Mouse (Mus musculus): ENCODE results near the gene Gucd1.
A peak's percentile ranks its signal among the peaks of the same experiment; 100 is the strongest.
"Not testable (repeated sequence)": the region's sequence is repeated elsewhere in the genome, so short reads cannot be mapped to it uniquely, and the experiment has no call there.

The Gucd1 gene

DNA sequence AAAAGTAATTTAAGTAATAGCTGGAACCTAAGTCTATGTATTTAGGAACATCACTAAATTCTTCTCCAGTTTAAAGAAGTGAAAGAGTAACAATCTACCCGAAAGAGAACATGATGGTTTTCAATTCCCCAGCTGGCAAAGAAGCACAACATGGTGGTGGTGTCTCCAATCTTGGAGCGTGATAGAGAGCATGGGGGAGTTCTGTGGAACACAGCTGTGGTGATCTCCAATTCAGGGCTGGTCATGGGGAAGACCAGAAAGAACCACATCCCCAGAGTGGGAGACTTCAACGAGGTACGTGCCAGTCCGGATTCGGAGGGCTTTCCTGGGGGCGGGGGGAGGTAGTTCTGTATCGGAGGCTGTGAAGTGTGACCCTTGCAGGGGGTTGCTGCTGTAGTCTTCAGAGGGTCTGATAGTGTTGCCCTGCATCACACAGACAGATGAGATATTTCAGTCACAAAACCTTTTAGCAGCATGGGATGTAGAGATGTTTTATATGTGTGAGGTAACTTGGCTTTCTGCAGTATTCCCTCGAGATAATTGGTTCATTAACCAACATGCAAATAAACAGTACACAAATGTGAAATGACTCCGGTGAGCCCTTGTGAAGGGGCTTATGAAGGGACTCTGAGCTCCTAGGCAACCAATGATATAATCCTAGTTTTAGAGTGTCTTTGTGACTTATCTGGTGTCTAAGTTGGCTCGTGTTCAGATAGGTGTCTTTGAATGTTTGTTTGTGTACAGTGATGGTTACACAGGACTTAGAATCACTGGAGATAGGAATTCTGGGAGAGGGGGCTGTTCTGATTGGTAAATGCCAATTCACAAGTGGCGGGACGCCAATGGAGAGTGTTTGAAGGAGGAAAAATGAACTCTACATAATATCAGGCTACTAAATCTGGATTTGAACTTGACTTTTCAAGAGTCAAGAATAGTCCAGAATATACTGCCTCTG, 89.4 kb downstream of the Gucd1 start:
- no peak for DNase-seq

DNA sequence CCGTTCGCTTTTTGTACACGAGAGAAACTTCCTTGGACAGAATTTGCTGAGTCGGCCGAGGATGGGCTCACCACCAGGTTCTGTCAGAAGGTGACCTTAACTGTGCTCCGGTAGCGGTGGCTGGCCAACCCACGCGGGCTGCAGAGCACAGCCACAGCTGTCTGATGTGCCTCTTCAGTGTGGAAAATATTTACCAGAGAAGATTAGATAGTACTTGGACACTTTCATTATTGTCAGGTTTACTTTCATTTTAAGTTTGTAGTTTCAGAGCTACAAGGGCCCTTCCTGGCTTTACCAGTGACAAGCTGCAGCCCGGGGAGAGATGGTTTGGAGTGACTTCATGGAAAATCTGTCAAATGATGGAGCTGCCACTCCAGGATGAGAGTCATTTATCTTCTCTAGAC, 93.3 kb downstream of the Gucd1 start:
- DNase-seq: no peak

DNA sequence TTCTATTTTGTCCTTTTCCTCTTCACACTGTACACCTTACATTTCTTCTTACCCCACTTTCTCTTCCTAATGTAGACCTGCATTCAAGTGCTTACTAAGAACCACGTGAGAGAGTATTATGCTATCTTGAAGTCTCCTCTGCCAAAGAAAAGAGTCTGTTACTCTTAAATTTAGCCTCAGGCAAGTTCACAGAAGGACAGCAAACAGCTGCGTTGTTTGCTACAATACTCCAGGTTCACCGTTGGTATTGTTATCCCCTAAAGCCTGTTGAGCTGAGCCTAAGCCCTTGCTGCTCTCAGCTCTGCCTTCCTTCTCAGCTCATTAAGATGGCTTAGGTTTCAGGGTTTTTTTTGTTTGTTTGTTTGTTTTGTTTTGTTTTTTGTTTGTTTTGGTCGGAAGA, 99.0 kb downstream of the Gucd1 start:
- no peak for DNase-seq

DNA sequence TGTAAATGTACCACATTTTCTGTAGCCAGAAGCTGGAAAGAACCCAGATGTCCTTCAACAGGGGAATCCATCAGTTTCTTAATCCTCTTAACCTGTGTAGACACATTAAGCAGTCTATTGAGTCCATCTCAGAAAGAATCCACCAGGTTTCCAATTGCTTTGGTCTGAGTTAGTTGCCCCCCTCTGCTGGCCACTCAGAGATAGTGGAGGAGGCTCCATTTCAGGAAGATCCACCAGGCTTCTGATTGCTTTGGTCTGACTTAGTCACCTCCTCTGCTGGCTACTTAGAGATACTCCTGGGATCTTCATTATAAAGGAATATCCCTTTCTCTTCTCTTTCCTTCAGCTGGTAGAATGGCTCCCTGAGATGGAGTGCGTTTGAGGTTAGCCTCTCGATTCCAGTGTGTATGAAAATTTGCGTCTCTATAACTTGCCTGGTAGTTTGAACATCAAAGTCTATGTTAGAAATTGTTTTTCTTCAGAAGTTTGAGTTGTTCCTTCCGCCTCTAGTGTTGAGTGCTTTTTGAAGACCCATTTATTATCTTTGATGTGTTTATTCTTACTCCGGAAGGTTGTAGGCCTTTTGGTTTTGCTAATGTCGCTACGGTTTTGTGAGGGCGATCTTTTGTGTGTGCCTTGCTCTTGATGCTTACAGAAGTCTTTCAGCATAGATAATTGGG, 100.3 kb downstream of the Gucd1 start:
- no peak for DNase-seq

DNA sequence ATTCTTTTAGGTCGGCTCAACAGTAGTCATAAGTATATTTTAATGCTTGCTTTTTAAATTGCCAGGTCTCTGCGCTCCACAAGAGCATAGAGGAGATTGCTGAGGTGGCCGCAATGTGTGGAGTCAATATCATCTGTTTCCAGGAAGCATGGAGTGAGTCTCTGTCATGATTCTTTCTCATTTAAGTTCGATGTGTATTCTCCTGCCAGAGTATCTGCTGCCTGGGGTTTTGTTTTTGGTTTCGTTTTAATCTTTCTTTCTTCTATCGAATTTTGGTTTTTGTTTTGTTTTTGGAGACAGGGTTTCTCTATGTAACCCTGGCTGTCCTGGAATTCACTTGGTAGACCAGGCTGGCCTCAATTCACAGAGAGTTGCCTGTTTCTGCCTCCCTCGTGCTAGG, 102.8 kb downstream of the Gucd1 start:
- no peak for DNase-seq

DNA sequence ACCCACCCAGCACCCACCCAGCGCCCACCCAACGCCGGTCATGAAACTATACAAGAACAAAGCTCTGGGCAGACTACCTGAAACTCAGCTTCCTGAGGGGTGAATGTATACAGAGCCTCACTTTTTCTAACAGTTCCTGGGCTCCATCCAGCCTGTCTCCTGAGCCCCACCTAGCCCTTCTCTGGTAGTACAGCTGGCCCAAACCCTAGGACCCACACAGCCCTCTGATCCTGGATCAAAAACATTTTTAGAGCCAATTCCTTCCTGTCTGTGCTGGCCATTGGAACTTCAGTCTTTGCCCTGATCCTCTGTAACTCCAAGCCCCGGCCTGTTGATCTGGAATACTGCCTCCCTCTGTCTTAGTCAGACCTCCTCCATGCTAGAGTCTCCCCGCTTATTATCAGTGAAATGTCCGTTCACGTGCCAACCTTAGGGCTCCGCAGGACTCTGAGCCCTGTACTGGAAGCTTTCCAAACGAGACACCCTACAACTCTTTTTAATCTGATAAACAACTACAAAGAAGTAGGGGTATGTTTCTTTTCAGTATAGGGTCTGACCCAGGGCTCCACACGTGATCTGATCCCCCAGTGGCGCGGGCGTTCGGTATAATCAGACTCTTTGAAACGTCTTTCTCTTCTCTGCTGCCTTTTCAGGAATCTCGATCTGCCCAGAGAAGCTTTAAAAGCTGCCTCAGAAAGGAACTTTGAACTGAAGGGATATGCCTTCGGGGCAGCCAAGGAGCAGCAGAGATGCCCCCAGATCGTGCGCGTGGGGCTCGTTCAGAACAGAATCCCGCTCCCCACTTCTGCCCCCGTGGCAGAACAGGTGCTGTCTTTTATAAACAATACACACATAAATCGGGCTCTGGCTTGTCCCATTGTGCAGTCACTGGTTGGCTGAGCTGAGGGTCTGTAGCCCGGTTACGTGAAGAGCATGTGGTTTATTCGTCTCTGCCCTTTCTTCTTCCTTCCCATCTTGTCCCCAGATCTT, 105.4 kb downstream of the Gucd1 start:
- no peak for DNase-seq

DNA sequence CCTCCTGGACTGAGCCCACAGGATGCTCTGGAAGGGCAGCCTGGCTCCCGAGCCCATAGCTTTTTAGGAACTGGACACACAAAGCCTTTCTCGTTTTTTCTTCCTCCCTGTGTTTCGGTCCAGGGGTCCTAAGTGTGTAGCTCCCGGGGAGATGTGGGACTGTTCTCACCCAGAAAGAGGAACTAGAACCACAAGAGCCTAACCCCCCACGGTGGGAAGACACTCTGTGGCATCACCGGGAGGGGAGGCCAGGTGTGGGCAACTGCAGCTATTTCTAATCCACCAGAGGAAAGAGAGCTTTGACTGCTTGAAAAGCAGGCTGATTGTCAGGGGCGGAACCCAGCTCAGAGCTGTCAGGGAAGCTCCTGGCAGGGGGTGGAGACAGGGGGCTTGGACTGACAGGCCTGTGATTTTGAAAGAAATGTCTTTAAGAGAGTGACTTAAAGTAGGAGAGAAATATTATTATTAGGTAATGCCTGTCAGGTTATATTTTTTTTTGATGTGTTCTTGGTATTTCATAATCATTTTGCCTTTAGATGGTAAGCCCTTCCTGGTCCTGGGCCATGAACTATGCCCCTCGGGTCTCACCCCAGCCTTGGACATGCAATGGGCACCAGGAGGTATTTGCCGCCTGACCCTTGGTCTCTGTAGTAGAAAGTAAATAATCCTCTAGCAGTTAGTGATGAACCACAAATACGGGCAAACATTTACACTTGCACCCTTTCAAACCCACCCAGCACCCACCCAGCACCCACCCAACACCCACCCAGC, 106.2 kb downstream of the Gucd1 start:
- not testable (repeated sequence) for DNase-seq

DNA sequence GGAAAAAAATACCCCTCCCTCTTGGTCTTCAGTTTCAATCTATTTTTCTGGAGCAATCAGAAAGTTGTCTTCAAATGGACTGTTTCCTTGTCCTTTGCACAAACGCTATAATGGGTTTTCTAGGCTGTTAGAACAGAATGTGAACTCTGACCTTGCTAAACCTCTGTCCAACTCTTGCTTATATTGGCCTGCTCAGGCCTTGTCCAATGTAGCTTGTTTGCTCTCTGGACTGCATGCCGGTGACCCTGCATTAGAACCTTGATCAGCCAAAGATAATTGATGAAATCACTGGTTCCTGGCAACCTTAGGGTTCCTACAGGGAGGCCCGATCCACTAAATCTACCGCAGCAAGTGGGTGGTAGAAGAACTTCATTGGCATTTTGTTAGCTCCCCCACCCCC, 110.0 kb downstream of the Gucd1 start:
- DNase-seq: no peak

DNA sequence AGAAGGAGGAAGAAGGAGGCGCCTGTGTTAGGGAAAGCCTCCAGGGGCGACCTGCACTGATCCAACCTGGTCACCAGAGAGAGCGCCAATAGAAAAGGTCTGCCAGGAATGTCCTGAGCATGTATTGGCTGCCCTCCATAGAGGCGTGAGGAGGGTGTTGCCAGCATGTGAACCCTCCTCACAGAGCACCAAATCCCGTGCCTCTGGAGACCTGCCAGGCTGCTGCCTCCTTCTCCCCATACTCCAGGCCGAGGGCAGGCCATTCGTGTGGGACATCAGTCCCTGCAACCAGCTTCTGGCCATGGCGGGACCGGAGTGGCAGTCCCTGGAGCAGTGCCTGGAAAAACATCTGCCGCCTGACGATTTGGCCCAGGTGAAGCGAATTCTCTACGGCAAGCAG, 111.0 kb downstream of the Gucd1 start:
- DNase-seq: no peak

DNA sequence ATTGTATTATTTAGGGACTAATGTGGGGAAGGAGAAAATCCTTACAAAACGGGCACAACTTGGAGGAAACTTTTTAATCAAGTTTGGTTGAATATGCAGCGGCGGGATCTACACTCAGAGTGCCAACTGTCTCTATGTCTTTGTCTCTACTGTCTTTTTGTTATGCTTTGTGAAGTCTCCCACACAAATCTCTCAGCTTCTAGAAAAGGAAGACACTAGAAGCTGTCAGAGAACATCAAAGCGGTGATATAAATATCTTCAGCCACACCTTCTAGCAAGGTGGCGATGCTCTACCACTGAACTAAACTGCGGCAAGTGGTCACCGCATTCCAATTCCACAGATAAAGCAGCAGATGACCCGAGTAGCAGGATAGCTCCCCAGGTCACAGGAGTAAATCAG, 111.9 kb downstream of the Gucd1 start:
- no peak for DNase-seq

DNA sequence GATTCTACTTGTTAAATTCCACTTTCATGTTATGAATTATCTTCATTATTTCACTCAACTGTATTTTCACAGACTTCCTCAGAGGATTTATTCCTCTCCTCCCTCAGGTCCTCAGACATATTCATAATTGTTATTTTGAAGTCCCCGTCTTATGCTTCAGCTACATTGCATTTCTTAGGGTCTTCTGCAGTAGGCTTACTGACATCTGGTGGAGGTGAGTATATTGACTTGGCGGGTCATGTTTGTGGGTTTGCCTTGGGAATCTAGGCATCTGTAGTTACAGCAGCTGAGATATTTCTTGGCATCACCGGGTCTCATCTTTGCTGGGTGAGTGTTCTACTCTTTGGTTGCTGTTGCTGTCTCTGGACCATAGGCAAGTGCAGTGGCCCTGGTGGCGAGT, 116.8 kb downstream of the Gucd1 start, which contains the start of gene Upb1:
Gene Upb1, plus strand, starts transcription at position 158 of the 400 bp plus-strand sequence.
- no peak for DNase-seq

DNA sequence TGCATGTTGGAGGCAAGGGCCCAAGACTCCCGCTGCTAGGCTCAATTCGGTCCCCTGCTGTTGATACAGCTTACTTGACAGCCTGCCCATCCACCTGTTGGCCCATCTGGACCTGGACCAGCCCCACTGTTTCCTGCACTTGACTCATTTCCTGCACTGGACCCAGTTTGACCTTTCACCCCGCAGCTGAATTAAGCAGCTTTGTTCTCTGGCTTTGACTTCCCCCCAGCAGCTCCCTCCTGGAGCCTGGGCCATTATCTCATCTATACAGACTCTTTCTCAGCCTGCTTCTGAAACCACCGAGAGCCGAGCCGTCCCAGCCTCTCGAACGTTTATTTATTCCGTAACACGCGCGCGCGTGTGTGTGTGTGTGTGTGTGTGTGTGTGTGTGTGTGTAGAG, 120.8 kb downstream of the Gucd1 start:
- DNase-seq: no peak

DNA sequence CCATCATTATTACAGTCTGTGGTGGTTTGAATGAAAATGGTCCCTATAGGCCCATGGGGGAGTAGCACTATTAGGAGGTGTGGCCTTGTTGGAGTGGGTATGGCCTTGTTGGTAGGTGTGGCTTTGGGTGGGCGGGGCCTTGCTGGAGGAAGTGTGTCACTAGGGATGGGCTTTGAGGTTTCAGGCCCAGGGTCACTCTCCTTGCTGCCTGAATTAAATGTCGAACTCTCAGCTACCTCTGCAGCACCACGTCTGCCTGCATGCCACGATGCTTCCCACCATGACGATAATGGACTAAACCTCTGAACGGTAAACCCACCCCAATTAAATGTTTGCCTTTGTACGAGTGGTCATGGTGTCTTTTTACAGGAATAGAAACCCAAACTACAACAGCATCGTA, 123.0 kb downstream of the Gucd1 start:
- no peak for DNase-seq

DNA sequence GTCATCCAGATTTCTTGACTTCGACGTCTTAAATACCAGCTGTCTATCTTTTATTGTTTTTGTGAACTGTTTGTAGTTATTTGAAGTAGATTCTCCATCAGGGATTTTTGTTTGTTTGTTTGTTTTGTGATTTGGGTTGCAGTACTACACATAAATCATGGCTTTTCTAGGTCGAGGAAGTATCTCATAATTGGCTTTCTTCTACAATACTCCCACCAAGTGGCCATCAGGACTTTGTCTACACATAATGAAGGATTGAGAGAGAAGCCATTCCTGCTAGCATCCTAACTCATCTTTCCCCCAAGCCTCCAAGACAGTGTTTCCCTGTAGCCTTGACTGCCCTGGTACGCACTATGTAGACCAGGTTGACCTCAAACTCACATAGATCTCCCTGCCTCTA, 126.9 kb downstream of the Gucd1 start:
- no peak for DNase-seq

DNA sequence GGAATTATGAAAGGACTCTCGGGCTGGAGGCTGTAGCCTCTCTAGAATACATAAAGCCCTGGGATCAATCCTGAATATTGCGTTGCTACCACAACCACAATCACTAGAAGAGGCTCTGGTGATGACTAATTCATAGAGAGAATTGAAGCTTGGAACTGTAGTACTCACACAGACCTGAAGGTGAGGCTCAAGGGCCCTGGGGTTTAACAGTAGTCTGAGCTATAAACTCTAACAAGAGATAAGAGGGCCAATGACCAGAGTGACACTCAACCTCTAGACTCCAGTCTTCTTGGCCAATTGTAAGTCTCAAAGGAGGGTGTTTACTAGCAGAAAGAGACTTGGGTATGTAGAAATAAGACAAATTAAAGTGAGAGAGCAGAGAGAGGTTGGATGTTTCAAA, 127.6 kb downstream of the Gucd1 start:
- no peak for DNase-seq

DNA sequence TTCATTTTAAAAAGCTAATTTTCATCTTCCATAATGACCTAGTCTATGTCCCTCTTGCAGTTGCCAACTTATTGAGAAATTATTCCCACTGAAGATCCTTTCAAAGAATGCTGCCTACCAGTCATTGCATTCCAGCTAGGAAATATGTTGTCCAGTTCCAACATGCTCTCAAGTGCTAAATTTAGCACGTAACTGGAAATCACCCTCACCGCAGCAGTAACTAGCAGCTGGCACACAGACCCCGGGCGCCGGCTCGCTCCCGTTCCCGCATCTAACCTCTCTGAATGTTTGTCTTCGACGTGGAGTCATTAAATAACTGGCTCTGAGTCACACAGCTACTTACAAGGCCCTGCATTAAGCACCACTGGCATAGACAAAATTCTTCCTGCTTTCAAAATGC, 139.1 kb downstream of the Gucd1 start:
- DNase-seq: no peak

DNA sequence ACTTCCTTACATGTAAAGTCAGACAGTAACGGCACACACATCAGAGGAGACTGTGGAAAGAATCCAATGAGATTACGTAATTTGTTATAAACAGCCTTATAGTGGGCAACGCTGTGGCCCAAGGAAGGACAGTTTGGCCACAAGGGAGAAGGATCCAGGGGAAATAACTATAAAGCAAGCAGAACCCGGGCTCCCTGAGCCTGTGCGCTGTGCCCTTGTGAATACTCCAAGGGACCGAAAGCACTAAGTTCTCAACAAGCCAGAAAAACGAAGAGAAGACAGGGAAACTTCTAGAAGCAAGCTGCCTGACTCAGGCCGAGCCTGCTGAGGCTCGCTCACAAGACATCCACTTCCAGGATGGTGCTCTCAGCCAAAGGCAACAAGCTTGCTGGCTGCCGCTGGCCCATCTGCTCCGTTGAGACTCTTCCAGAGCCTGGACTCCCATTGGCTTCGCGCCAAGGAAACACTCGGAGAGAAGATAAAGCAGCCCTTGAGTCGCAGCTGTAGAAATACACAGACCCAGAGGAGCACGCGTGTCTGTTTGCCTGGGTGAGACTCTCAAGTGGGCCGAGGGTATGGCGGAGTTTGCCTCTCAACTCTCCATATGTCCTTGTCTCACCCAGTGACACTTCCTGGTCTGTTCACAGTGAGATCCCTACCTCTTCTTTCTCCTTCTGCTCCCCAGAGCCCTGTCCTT, 144.0 kb downstream of the Gucd1 start:
- DNase-seq: peak; percentile 7

DNA sequence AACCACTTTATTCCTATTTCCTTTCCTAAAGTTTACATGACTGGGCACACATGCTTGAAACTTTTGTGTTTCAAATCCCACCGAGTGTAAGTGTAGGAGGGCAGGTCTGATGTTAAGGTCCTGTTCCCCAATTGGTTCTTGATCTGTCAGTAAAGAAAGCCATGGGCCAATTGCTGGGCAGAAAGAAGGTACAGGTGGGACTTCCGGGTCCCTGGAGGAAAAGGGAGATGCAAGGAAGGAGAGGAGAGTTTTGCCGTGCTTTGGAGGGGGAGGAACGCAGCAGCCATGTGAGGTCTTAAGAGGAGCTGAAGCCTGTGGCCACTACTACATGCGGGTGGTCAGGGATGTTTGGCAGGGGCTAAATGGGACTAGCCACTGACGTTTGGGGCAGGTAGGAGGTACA, 152.5 kb downstream of the Gucd1 start:
- DNase-seq: no peak

DNA sequence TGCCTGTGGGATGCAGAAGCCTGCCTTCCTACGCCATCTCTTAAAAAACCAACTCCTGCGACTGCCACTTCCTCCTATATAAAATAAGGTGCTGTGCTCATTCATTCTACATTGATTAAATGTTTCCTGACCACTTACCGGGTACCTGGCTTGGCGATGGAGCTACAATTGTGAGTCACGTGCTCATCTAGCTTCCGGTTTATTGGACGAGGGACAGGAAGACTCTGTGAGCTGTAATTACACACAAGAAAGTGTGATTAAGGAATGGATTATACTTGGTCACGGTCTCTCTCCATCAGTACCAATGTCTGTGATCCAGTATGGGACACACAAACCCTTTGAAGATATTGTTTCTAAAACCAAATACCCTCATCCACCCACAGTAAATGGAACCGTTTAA, 153.0 kb downstream of the Gucd1 start:
- no peak for DNase-seq

DNA sequence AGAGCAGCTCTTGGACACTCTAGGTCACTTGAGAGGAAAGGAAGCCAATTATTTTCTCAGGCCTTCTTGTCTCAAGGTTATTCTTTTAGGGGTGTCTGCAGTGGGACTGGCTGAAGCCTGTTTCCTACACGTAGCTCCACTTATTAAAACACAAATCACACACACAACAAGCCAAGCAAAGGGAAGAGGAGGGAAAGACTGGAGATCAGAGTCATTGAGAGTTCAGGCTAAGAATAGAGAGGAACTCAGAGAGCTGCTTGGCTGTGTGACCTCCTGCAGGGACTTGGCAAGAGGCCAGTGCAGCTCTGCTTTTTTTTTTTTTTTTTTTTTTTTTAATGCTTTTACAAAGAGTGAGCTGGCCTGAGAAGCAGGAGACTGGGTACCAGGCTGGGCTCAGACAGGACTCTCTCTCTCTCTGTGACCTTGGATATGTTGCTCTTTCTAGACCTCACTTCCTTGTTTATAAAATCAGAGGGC, 153.5 kb downstream of the Gucd1 start:
- DNase-seq: peak; percentile 8

DNA sequence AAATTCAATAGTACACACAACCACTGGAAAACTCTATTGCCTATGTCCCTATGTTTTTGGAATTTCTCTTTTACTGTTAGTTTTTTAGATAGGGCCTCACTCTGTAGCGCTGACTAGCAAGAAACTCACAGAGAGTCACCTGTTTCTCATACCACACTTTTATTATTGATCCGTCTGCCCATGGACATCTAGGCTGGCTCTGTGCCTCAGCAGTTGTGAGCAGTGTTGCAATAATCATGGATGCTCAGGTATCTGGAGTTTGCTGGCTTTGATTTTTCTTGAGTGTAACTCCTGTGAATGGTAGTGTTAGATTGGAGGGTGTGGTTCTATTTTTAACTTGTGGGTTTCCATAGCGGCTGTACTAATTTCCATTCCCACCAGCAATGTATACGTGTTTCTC, 162.4 kb downstream of the Gucd1 start:
- DNase-seq: no peak
